Mouse (Mus musculus) hindbrain, embryonic 14.5 days (tissue): ENCODE results near the gene Znrf3. TPM values are rescaled to one million over a fixed set of nuclear protein-coding genes. Genes with fewer than 3 reads are reported as not detected.
A peak's percentile ranks its signal among the peaks of the same experiment; 100 is the strongest.

Experiments used
- ATAC-seq: fragments of 200-750 bp; cut with Nextera tagmentation; 2 replicates; pipeline ENCODE4 v1.8.0; 2017; ENCODE audit warnings: moderate number of reproducible peaks, mild to moderate bottlenecking, moderate TSS enrichment, moderate library complexity; ENCODE audit not compliant: low FRiP score
- DNase-seq: peaks from one replicate; pipeline ENCODE4 v3.0.0-alpha.2; 2015; ENCODE audit warnings: low spot score
- H3K27ac ChIP-seq: fragments of 300-500 bp; sonication (generic); 2 replicates; pipeline ENCODE4 v1.5.1; 2014; ENCODE audit warnings: mild to moderate bottlenecking, moderate library complexity
- H3K27me3 ChIP-seq: fragments of 300-500 bp; sonication (generic); 2 replicates; pipeline ENCODE4 v1.6.1; 2014; ENCODE audit warnings: mild to moderate bottlenecking, low read length, mixed read lengths; ENCODE audit not compliant: control insufficient read depth, insufficient read depth
- H3K36me3 ChIP-seq: fragments of 300-500 bp; sonication (generic); replicated peaks from 2 replicates; pipeline ENCODE4 v1.6.1; 2014; ENCODE audit not compliant: control insufficient read depth, insufficient read depth
- H3K4me1 ChIP-seq: fragments of 300-500 bp; sonication (generic); replicated peaks from 2 replicates; pipeline ENCODE4 v1.6.1; 2014; ENCODE audit warnings: antibody characterized with exemption, low read length, mixed read lengths; ENCODE audit not compliant: control insufficient read depth, insufficient read depth
- H3K4me2 ChIP-seq: fragments of 300-500 bp; sonication (generic); replicated peaks from 2 replicates; pipeline ENCODE4 v1.6.1; 2014; ENCODE audit warnings: mild to moderate bottlenecking, moderate library complexity
- H3K4me3 ChIP-seq: fragments of 300-500 bp; sonication (generic); replicated peaks from 2 replicates; pipeline ENCODE4 v1.5.1; 2014; ENCODE audit warnings: mild to moderate bottlenecking, low read length
- H3K9ac ChIP-seq: fragments of 300-500 bp; sonication (generic); 2 replicates; pipeline ENCODE4 v1.6.1; 2014
- H3K9me3 ChIP-seq: fragments of 300-500 bp; sonication (generic); 2 replicates; pipeline ENCODE4 v1.6.1; 2016; ENCODE audit warnings: low read length; ENCODE audit not compliant: control insufficient read depth
- WGBS: fragments of 180-500 bp; shearing (Covaris S2); extraction: QIAGEN DNeasy Blood & Tissue Kit; methylation state at CpG from one replicate; pipeline ENCODE4 v1.1.7; 2014; 5-methylcytosine and 5-hydroxymethylcytosine counted together
- polyA plus RNA-seq: library from polyadenylated mRNA; unstranded; fragments of >200 nt; fragmentation: Nextera tagmentation; extraction: Ambion mirVana; gene quantifications from 2 replicates; pipeline ENCODE4 v1.2.1, GENCODE M21; 2014

Gene Znrf3
- polyA plus RNA-seq, 1 experiment from 2014 or later, result 7.6 TPM

DNA sequence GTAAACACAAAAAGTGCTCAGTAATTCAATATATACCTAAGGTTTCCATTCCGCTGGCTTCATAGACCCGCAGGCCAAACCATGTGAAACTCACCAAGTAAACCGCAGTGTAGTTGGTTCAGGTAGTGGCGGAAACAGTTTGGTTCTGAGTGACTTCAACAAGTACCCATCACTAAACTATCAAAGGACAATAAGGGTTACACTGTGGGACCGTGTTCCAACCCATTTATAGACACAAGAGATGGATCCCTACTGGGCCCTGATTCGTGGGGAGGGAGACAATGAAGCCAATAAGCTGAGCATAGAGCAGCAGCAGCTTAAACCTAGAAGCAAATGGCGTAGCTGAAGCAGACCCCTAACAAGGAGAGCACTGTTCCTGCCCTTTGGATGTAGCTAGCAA lies 107.8 kb downstream of the Znrf3 start:
- H3K9ac ChIP-seq, result no peak overlapping the region
- 87% methylated on average over 7 of the region's 7 CpGs for WGBS
- H3K9me3 ChIP-seq, result no peaks in the 10 kb centered on the region

DNA sequence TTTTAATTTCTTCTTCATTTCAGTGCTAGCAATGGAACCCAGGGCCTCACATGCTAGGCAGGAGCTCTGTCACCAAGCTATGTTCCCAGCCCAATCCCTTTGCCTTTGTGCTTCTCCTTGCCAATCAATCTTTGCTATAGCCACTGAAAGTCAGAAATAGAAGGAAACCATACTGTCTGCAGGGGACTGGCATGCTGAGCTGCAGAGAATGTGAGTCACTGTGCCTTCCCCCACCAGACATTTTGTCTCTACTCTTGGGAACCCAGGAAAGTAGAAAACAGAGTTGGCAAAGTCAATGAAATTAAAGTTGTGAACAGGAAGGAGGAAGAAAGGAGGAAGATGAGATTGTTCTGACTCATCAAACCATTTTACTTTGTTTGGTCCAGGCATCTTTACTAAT lies 108.4 kb downstream of the Znrf3 start:
- Histone ChIP-seq H3K4me3 (no peak overlapping the region), H3K4me1 (no peaks in the 10 kb centered on the region), H3K9ac (no peak overlapping the region), H3K36me3 (no peaks in the 10 kb centered on the region), H3K9me3 (no peaks in the 10 kb centered on the region), H3K27me3 (no peaks in the 10 kb centered on the region), H3K27ac (no peak overlapping the region), H3K4me2 (no peak overlapping the region)
- DNase-seq (no peak), ATAC-seq (no peak)

More for the DNA sequence above, 107.8 kb downstream of the Znrf3 start:
- no peak for ATAC-seq
- H3K4me3 ChIP-seq, result no peak overlapping the region
- no peak for DNase-seq
- H3K4me2 ChIP-seq, result no peak overlapping the region
- H3K27ac ChIP-seq, result no peak overlapping the region
- no peaks in the 10 kb centered on the region for H3K36me3 ChIP-seq
- H3K27me3 ChIP-seq, result no peaks in the 10 kb centered on the region
- no peaks in the 10 kb centered on the region for H3K4me1 ChIP-seq

DNA sequence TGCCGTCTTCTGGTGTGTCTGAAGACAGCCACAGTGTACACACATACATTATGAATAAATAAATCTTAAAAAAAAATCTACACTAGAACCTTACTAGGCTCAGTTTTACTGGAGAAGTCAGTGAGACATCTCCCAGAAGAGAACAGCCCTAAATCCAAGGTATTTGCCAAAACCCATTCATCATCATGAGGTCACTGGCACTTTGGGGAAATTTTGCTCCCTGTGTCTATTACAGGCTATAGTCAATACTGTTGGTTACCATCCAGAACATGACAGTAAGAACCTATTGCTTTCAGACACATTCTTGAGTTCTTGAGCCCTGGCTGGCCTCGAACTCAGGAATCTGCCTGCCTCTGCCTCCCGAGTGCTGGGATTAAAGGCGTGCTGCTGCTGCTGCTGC lies 113.8 kb downstream of the Znrf3 start:
- ATAC-seq, result no peak
- Histone ChIP-seq H3K9ac (no peak overlapping the region), H3K36me3 (no peaks in the 10 kb centered on the region), H3K27ac (no peak overlapping the region), H3K4me1 (no peaks in the 10 kb centered on the region), H3K4me3 (no peak overlapping the region), H3K9me3 (no peaks in the 10 kb centered on the region), H3K4me2 (no peak overlapping the region), H3K27me3 (no peaks in the 10 kb centered on the region)
- no peak for DNase-seq
- WGBS, result over 99% methylated on average over 4 of the region's 4 CpGs

DNA sequence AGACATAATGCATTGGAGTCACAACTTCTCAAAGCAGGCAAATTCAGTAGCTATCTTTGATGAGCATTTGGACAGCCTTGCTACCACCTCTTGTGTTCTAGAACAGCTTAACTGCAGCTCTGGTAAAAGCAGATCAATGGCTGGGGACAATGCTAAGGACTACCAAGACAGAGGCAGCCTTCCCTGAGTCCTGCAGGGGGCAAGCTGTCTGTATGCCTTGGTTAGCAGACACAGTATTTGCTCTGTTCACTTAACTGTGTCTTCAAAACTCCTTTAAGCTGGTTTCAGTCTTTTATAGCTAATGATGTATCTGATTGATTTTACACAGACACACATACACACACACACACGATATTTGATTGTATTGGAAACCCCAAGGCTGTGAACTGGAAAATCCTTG lies 117.0 kb downstream of the Znrf3 start:
- no peak overlapping the region for H3K4me2 ChIP-seq
- DNase-seq (no peak), ATAC-seq (no peak)
- no peaks in the 10 kb centered on the region for H3K4me1 ChIP-seq
- H3K4me3 ChIP-seq, result no peak overlapping the region
- no peak overlapping the region for H3K9ac ChIP-seq
- 36% methylated on average over 1 of the region's 1 CpGs for WGBS
- no peaks in the 10 kb centered on the region for H3K36me3 ChIP-seq
- no peak overlapping the region for H3K27ac ChIP-seq
- no peaks in the 10 kb centered on the region for H3K9me3 ChIP-seq
- H3K27me3 ChIP-seq, result no peaks in the 10 kb centered on the region

DNA sequence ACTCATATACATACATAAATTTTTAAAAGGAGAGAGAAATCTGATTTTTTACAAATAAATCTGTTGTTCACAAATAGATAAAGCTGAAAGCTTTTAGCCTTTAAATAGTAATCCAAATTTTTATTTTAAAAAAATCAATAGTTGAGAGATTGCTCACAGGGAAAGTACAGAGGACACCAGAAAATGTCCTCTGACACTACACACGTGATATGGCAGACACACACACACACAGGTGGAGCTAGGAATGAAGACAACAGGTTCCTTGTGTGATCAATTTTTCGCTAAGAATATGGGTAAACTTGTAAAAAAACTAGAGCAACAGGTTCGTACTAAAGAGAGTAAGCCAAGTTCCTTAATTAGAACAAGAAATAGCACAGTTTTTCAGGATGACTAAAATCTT lies 118.4 kb downstream of the Znrf3 start:
- ATAC-seq (no peak), DNase-seq (no peak)
- Histone ChIP-seq H3K4me3 (no peak overlapping the region), H3K27ac (no peak overlapping the region), H3K4me2 (no peak overlapping the region), H3K27me3 (no peaks in the 10 kb centered on the region), H3K9ac (no peak overlapping the region), H3K36me3 (no peaks in the 10 kb centered on the region), H3K9me3 (no peaks in the 10 kb centered on the region), H3K4me1 (no peaks in the 10 kb centered on the region)
- WGBS, result 97% methylated on average over 3 of the region's 3 CpGs

DNA sequence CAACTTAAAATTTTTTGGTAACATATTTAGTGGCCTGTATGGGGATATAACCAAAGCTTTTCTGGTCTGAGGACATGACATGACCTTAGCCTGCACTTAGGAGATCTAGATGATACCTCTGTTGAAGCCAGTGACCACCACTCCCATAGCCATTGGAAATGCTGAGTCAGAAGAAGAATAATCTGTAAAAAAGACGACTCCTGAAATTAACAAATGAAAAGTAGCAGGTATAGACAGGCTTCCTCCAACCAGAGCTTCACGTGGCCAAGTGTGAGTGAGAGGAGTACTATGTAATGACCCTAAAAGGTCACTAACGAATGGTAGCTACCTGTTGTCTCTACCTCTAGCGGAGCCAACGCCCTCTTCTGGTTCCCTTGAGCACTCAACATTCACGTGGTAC lies 119.4 kb downstream of the Znrf3 start:
- no peak overlapping the region for H3K4me2 ChIP-seq
- H3K9me3 ChIP-seq, result no peaks in the 10 kb centered on the region
- 93% methylated on average over 6 of the region's 6 CpGs for WGBS
- H3K4me1 ChIP-seq, result no peaks in the 10 kb centered on the region
- H3K27ac ChIP-seq, result no peak overlapping the region
- no peaks in the 10 kb centered on the region for H3K36me3 ChIP-seq
- H3K4me3 ChIP-seq, result no peak overlapping the region
- DNase-seq (no peak), ATAC-seq (no peak)
- no peak overlapping the region for H3K9ac ChIP-seq
- no peaks in the 10 kb centered on the region for H3K27me3 ChIP-seq

DNA sequence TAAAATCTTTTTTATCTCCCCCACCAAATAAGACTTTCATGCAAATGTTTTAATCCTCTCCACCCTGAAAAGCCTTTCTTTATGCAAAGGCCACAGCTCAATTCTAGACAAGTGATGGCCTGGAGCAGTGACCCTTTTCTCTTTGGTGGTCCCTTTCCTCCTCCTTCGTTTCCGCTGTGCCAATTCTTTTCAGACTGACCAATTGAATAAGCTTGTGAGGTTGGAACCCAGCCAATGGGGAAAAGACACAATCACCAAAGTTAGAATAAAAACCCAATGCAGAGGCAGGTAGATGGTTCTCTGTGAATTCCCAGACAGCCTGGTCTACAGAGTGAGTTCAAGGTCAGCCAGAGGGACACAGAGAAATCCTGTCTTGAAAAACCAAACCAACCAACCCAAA lies 120.4 kb downstream of the Znrf3 start:
- Histone ChIP-seq H3K27ac (no peak overlapping the region), H3K4me2 (no peak overlapping the region), H3K36me3 (no peaks in the 10 kb centered on the region), H3K9me3 (no peaks in the 10 kb centered on the region), H3K27me3 (no peaks in the 10 kb centered on the region), H3K9ac (no peak overlapping the region), H3K4me1 (0 out of 2 replicates have a peak, but pooled peaks cover 2% of the 10 kb centered on the region), H3K4me3 (no peak overlapping the region)
- no peak for ATAC-seq
- no peak for DNase-seq
- WGBS, result 18% methylated on average over 2 of the region's 2 CpGs

DNA sequence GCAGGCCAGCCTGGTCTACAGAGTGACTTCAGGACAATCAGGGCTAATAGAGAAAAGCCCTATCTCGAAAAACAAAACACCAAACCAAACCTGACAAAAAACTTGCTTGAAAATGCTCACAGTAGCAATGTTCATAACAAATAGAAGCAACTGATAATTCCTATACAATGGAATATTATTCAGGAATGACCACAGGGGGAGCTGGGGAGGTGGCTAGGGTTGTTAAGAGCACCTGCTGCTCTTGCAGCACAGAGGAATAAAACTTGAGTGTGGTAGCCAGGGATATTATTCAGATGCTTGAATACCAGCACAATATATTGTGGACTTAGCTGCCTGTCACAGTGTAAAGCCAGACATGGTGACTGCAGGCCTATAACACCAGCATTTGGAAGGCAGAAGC lies 123.0 kb downstream of the Znrf3 start:
- ATAC-seq, result no peak
- WGBS, result 74% methylated on average over 1 of the region's 1 CpGs

DNA sequence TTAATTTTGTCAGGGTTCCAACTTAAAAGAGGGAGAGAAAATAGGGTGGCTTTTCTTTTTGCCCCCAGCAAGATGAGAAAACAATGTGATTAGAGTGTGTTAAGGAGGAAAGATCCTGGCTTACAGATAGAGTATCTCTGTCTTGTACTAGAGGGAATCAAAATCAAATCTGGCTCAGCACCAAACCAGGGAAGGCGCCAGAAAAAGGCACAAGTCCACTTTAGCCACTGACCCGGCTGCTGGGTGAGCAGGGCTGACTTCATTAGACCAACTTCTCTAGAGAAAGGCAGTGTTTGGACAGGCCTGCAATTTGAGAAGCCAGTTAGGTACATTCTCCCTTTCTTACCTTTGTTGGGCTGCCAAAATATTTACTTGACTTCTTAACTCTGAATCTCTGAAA lies 125.7 kb downstream of the Znrf3 start:
- no peak overlapping the region for H3K4me2 ChIP-seq
- peaks cover 31% of the 10 kb centered on the region for H3K4me1 ChIP-seq
- H3K9me3 ChIP-seq, result no peaks in the 10 kb centered on the region
- H3K27me3 ChIP-seq, result no peaks in the 10 kb centered on the region
- ATAC-seq, result no peak
- no peak overlapping the region for H3K9ac ChIP-seq
- peak overlapping the region; percentile 71 for H3K27ac ChIP-seq
- WGBS, result 51% methylated on average over 2 of the region's 2 CpGs
- H3K4me3 ChIP-seq, result no peak overlapping the region
- H3K36me3 ChIP-seq, result no peaks in the 10 kb centered on the region
- no peak for DNase-seq

More for the DNA sequence above, 123.0 kb downstream of the Znrf3 start:
- no peaks in the 10 kb centered on the region for H3K9me3 ChIP-seq
- H3K36me3 ChIP-seq, result no peaks in the 10 kb centered on the region
- H3K4me2 ChIP-seq, result no peak overlapping the region
- no peak overlapping the region for H3K4me3 ChIP-seq
- DNase-seq, result no peak
- H3K27me3 ChIP-seq, result no peaks in the 10 kb centered on the region
- H3K27ac ChIP-seq, result no peak overlapping the region
- H3K9ac ChIP-seq, result no peak overlapping the region
- peaks cover 21% of the 10 kb centered on the region for H3K4me1 ChIP-seq

DNA sequence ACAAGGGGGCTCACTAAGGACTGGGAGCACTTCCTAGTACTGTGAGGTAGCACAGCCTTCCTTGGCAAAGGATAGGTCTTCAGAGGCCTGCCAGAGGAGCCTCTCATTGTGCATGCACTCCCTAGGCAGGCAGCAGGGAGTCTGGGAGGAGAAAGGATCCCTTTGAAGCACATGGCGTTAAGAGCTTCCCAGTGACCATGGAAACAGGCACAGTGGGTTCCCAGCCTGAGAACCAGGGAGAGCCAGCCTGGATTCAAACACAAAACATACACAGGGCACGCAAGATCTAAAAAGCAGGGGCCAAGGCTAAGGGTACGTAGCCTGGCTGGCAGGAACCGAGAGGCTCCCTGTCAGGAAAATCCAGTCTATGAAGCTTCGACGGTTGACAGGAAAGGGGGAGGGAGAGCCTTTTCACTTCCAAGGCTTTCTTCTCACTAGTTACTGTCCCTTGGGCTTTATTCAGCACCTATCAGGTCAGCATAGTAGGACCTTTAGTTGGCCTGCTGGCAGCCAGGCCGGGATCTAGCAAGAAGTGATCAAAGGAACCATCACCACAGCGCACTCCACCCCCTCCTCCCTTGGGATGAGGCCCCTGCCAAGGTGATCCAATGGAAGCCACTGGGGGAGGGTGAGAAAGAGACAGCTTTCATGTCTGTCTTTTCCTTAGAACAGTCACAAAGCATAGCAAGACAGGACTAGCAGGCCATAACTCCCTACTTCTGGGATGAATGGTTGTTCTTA lies 126.4 kb downstream of the Znrf3 start:
- no peaks in the 10 kb centered on the region for H3K27me3 ChIP-seq
- peak; percentile 87; the same call in 1 of the 2 replicates for ATAC-seq
- H3K4me1 ChIP-seq, result peaks cover 37% of the 10 kb centered on the region
- no peak overlapping the region for H3K4me2 ChIP-seq
- no peaks in the 10 kb centered on the region for H3K9me3 ChIP-seq
- no peak overlapping the region for H3K9ac ChIP-seq
- 6% methylated on average over 8 of the region's 8 CpGs for WGBS
- peak overlapping the region; percentile 71 for H3K27ac ChIP-seq
- H3K36me3 ChIP-seq, result no peaks in the 10 kb centered on the region
- no peak overlapping the region for H3K4me3 ChIP-seq
- DNase-seq, result peak; percentile 53
